Mouse (Mus musculus): ENCODE results near the gene Prkab2. TPM values are rescaled to one million over a fixed set of nuclear protein-coding genes. Genes with fewer than 3 reads are reported as not detected.

The Prkab2 gene
- polyA plus RNA-seq (2015; fragmentation: Nextera tagmentation; extraction: Ambion mirVana): 4.9 and 5.2 TPM in 2 replicates

GRCm38 (mm10) chr3:97657655-97658411, at the start of gene Prkab2:
TSS of gene Prkab2 (plus strand) at chr3:97658193.
- H3K9me3 ChIP-seq (ENCODE audit: control insufficient read depth, low read length): no peaks in the 10 kb centered on the region
- peak within 1 kb of the TSS; percentile 44; the same call in 1 of the 2 replicates for H3K27ac ChIP-seq (ENCODE audit: low read length)
- no peaks in the 10 kb centered on the region for H3K27me3 ChIP-seq (ENCODE audit: control insufficient read depth, insufficient read depth, low read depth, low read length)
- 2% methylated on average over 51 of the region's 51 CpGs for WGBS
- peak within 1 kb of the TSS; percentile 76 for H3K9ac ChIP-seq (ENCODE audit: low read length)
- peak within 1 kb of the TSS; percentile 77 for H3K4me2 ChIP-seq (ENCODE audit: low read depth, low read length)
- H3K4me3 ChIP-seq (ENCODE audit: low read length): peak within 1 kb of the TSS; percentile 89
- no peaks in the 10 kb centered on the region for H3K36me3 ChIP-seq (ENCODE audit: control insufficient read depth, insufficient read depth, low read length)
- ATAC-seq (ENCODE audit: low read depth): peak; percentile 98
- H3K4me1 ChIP-seq (replicated peaks; ENCODE audit: control insufficient read depth, insufficient read depth, low read length): peaks cover 3% of the 10 kb centered on the region

GRCm38 (mm10) chr3:97609201-97609844, 48.7 kb upstream of the Prkab2 start:
- ATAC-seq (ENCODE audit: low read depth): peak; percentile 35
- 4% methylated on average over 20 of the region's 20 CpGs for WGBS
- H3K27me3 ChIP-seq (ENCODE audit: control insufficient read depth, insufficient read depth, low read depth, low read length): no peaks in the 10 kb centered on the region

GRCm38 (mm10) chr3:97609845-97610410, 48.1 kb upstream of the Prkab2 start, which contains the start of gene Chd1l:
TSS of gene Chd1l (minus strand) at chr3:97610203.
- H3K4me3 ChIP-seq (ENCODE audit: low read length): peak within 1 kb of the TSS; percentile 85
- peak within 1 kb of the TSS; percentile 93 for H3K27ac ChIP-seq (ENCODE audit: low read length)
- peak within 1 kb of the TSS; percentile 97 for H3K4me2 ChIP-seq (ENCODE audit: low read depth, low read length)
- peak; percentile 97 for ATAC-seq (ENCODE audit: low read depth)
- H3K36me3 ChIP-seq (ENCODE audit: control insufficient read depth, insufficient read depth, low read length): no peaks in the 10 kb centered on the region
- peaks cover 8% of the 10 kb centered on the region; the same call in 1 of the 2 replicates for H3K4me1 ChIP-seq (replicated peaks; ENCODE audit: control insufficient read depth, insufficient read depth, low read length)
- H3K9ac ChIP-seq (ENCODE audit: low read length): peak within 1 kb of the TSS; percentile 95
- no peaks in the 10 kb centered on the region for H3K9me3 ChIP-seq (ENCODE audit: control insufficient read depth, low read length)
- WGBS: 0% methylated on average over 39 of the region's 56 CpGs
- H3K27me3 ChIP-seq (ENCODE audit: control insufficient read depth, insufficient read depth, low read depth, low read length): no peaks in the 10 kb centered on the region

More at GRCm38 (mm10) chr3:97609201-97609844, 48.7 kb upstream of the Prkab2 start:
- Histone ChIP-seq H3K36me3 (ENCODE audit: control insufficient read depth, insufficient read depth, low read length) (no peaks in the 10 kb centered on the region), H3K27ac (ENCODE audit: low read length) (peak overlapping the region; percentile 93), H3K4me2 (ENCODE audit: low read depth, low read length) (peak overlapping the region; percentile 97), H3K9ac (ENCODE audit: low read length) (peak overlapping the region; percentile 95), H3K4me3 (ENCODE audit: low read length) (peak overlapping the region; percentile 85), H3K4me1 (replicated peaks; ENCODE audit: control insufficient read depth, insufficient read depth, low read length) (peaks cover 8% of the 10 kb centered on the region; the same call in 1 of the 2 replicates), H3K9me3 (ENCODE audit: control insufficient read depth, low read length) (no peaks in the 10 kb centered on the region)

- WGBS: 80% methylated on average over 6 of the region's 6 CpGs
- Histone ChIP-seq H3K9me3 (ENCODE audit: control insufficient read depth, low read length) (no peaks in the 10 kb centered on the region), H3K9ac (ENCODE audit: low read length) (no peak overlapping the region), H3K27me3 (ENCODE audit: control insufficient read depth, insufficient read depth, low read depth, low read length) (no peaks in the 10 kb centered on the region), H3K4me2 (ENCODE audit: low read depth, low read length) (no peak overlapping the region), H3K4me3 (ENCODE audit: low read length) (no peak overlapping the region), H3K4me1 (replicated peaks; ENCODE audit: control insufficient read depth, insufficient read depth, low read length) (peaks cover 8% of the 10 kb centered on the region; the same call in 1 of the 2 replicates), H3K27ac (ENCODE audit: low read length) (no peak overlapping the region), H3K36me3 (ENCODE audit: control insufficient read depth, insufficient read depth, low read length) (no peaks in the 10 kb centered on the region)
- ATAC-seq (ENCODE audit: low read depth): no peak
Measured at GRCm38 (mm10) chr3:97611021-97611420, 47.0 kb upstream of the Prkab2 start.

GRCm38 (mm10) chr3:97615154-97615553, 42.8 kb upstream of the Prkab2 start:
- H3K9ac ChIP-seq (ENCODE audit: low read length): no peak overlapping the region
- H3K4me3 ChIP-seq (ENCODE audit: low read length): no peak overlapping the region
- H3K36me3 ChIP-seq (ENCODE audit: control insufficient read depth, insufficient read depth, low read length): no peaks in the 10 kb centered on the region
- no peak overlapping the region for H3K27ac ChIP-seq (ENCODE audit: low read length)
- no peak for ATAC-seq (ENCODE audit: low read depth)
- 7% methylated on average over 1 of the region's 1 CpGs for WGBS
- H3K4me1 ChIP-seq (replicated peaks; ENCODE audit: control insufficient read depth, insufficient read depth, low read length): peaks cover 3% of the 10 kb centered on the region; the same call in 1 of the 2 replicates
- H3K9me3 ChIP-seq (ENCODE audit: control insufficient read depth, low read length): no peaks in the 10 kb centered on the region
- H3K27me3 ChIP-seq (ENCODE audit: control insufficient read depth, insufficient read depth, low read depth, low read length): no peaks in the 10 kb centered on the region
- H3K4me2 ChIP-seq (ENCODE audit: low read depth, low read length): no peak overlapping the region

- Histone ChIP-seq H3K27ac (ENCODE audit: low read length) (no peak overlapping the region), H3K9me3 (ENCODE audit: control insufficient read depth, low read length) (no peaks in the 10 kb centered on the region), H3K27me3 (ENCODE audit: control insufficient read depth, insufficient read depth, low read depth, low read length) (no peaks in the 10 kb centered on the region), H3K9ac (ENCODE audit: low read length) (no peak overlapping the region), H3K4me3 (ENCODE audit: low read length) (no peak overlapping the region), H3K4me2 (ENCODE audit: low read depth, low read length) (no peak overlapping the region), H3K36me3 (ENCODE audit: control insufficient read depth, insufficient read depth, low read length) (no peaks in the 10 kb centered on the region), H3K4me1 (replicated peaks; ENCODE audit: control insufficient read depth, insufficient read depth, low read length) (no peaks in the 10 kb centered on the region)
- 78% methylated on average over 4 of the region's 4 CpGs for WGBS
- no peak for ATAC-seq (ENCODE audit: low read depth)
Measured at GRCm38 (mm10) chr3:97615933-97616332, 42.1 kb upstream of the Prkab2 start.

GRCm38 (mm10) chr3:97617091-97617825, 40.7 kb upstream of the Prkab2 start:
- Histone ChIP-seq H3K4me3 (ENCODE audit: low read length) (no peak overlapping the region), H3K4me2 (ENCODE audit: low read depth, low read length) (no peak overlapping the region), H3K27ac (ENCODE audit: low read length) (no peak overlapping the region), H3K9ac (ENCODE audit: low read length) (no peak overlapping the region), H3K27me3 (ENCODE audit: control insufficient read depth, insufficient read depth, low read depth, low read length) (no peaks in the 10 kb centered on the region), H3K36me3 (ENCODE audit: control insufficient read depth, insufficient read depth, low read length) (no peaks in the 10 kb centered on the region), H3K9me3 (ENCODE audit: control insufficient read depth, low read length) (no peaks in the 10 kb centered on the region), H3K4me1 (replicated peaks; ENCODE audit: control insufficient read depth, insufficient read depth, low read length) (no peaks in the 10 kb centered on the region)
- WGBS: 83% methylated on average over 18 of the region's 19 CpGs
- ATAC-seq (ENCODE audit: low read depth): no peak

- 64% methylated on average over 8 of the region's 8 CpGs for WGBS
- Histone ChIP-seq H3K9me3 (ENCODE audit: control insufficient read depth, low read length) (no peaks in the 10 kb centered on the region), H3K4me3 (ENCODE audit: low read length) (no peak overlapping the region), H3K4me2 (ENCODE audit: low read depth, low read length) (no peak overlapping the region), H3K9ac (ENCODE audit: low read length) (no peak overlapping the region), H3K4me1 (replicated peaks; ENCODE audit: control insufficient read depth, insufficient read depth, low read length) (no peaks in the 10 kb centered on the region), H3K36me3 (ENCODE audit: control insufficient read depth, insufficient read depth, low read length) (no peaks in the 10 kb centered on the region), H3K27me3 (ENCODE audit: control insufficient read depth, insufficient read depth, low read depth, low read length) (no peaks in the 10 kb centered on the region), H3K27ac (ENCODE audit: low read length) (no peak overlapping the region)
- no peak for ATAC-seq (ENCODE audit: low read depth)
Measured at GRCm38 (mm10) chr3:97617899-97618298, 40.1 kb upstream of the Prkab2 start.

All from lung, embryonic 16.5 days (tissue).